Mouse (Mus musculus): Measurements from ENCODE around the gene Kctd12b. TPM values are rescaled to one million over a fixed set of nuclear protein-coding genes. Genes with fewer than 3 reads are reported as not detected.
"Not testable (repeated sequence)": the region's sequence is repeated elsewhere in the genome, so short reads cannot be mapped to it uniquely, and the experiment has no call there.

Gene Kctd12b
- 5.0 and 5.1 TPM in 2 replicates for polyA plus RNA-seq (2015; fragmentation: Nextera tagmentation; extraction: Ambion mirVana)

- H3K27ac ChIP-seq, result peak within 1 kb of the TSS; percentile 67
- ATAC-seq, result peak; percentile 62; the same call in 1 of the 2 replicates
- no peaks in the 10 kb centered on the region for H3K9me3 ChIP-seq
- no peak within 1 kb of the TSS for H3K9ac ChIP-seq
- WGBS, result 28% methylated on average over 11 of the region's 11 CpGs
- H3K4me3 ChIP-seq (replicated peaks), result peak within 1 kb of the TSS; percentile 31
- H3K4me1 ChIP-seq (replicated peaks), result no peaks in the 10 kb centered on the region
- peak within 1 kb of the TSS; percentile 35 for H3K4me2 ChIP-seq (replicated peaks)
- no peaks in the 10 kb centered on the region for H3K27me3 ChIP-seq (replicated peaks)
- no peaks in the 10 kb centered on the region for H3K36me3 ChIP-seq
These were observed at the start of gene Kctd12b for GRCm38 (mm10) chrX:153695782-153696395. Gene Kctd12b, minus strand, starts transcription at chrX:153696391.

- Histone ChIP-seq H3K36me3 (no peaks in the 10 kb centered on the region), H3K27ac (no peak overlapping the region), H3K9ac (no peak overlapping the region), H3K9me3 (no peaks in the 10 kb centered on the region), H3K4me1 (replicated peaks) (no peaks in the 10 kb centered on the region), H3K4me3 (replicated peaks) (no peak overlapping the region), H3K27me3 (replicated peaks) (no peaks in the 10 kb centered on the region), H3K4me2 (replicated peaks) (no peak overlapping the region)
- no peak for ATAC-seq
- 89% methylated on average over 3 of the region's 3 CpGs for WGBS
These were observed 46.3 kb upstream of the Kctd12b start for GRCm38 (mm10) chrX:153742493-153742892.

- no peaks in the 10 kb centered on the region for H3K9me3 ChIP-seq
- no peak for ATAC-seq
These were observed 39.5 kb upstream of the Kctd12b start for GRCm38 (mm10) chrX:153735697-153736096.

GRCm38 (mm10) chrX:153724400-153724799 lies 28.2 kb upstream of the Kctd12b start:
- WGBS, result 45% methylated on average over 3 of the region's 3 CpGs
- no peak overlapping the region for H3K27ac ChIP-seq
- no peak overlapping the region for H3K9ac ChIP-seq
- no peaks in the 10 kb centered on the region for H3K4me1 ChIP-seq (replicated peaks)
- peak overlapping the region; percentile 50 for H3K4me2 ChIP-seq (replicated peaks)
- peak overlapping the region; percentile 31 for H3K4me3 ChIP-seq (replicated peaks)
- H3K27me3 ChIP-seq (replicated peaks), result no peaks in the 10 kb centered on the region
- no peaks in the 10 kb centered on the region for H3K36me3 ChIP-seq
- no peak for ATAC-seq
- H3K9me3 ChIP-seq, result no peaks in the 10 kb centered on the region

More at GRCm38 (mm10) chrX:153735697-153736096, 39.5 kb upstream of the Kctd12b start:
- WGBS, result 67% methylated on average over 4 of the region's 4 CpGs
- no peaks in the 10 kb centered on the region for H3K27me3 ChIP-seq (replicated peaks)
- H3K4me3 ChIP-seq (replicated peaks), result no peak overlapping the region
- no peaks in the 10 kb centered on the region for H3K36me3 ChIP-seq
- no peak overlapping the region for H3K9ac ChIP-seq
- H3K4me1 ChIP-seq (replicated peaks), result no peaks in the 10 kb centered on the region
- no peak overlapping the region for H3K4me2 ChIP-seq (replicated peaks)
- H3K27ac ChIP-seq, result no peak overlapping the region

- Histone ChIP-seq H3K9ac (peak within 1 kb of the TSS; percentile 53), H3K36me3 (no peaks in the 10 kb centered on the region), H3K9me3 (no peaks in the 10 kb centered on the region), H3K4me2 (replicated peaks) (peak within 1 kb of the TSS; percentile 55), H3K27ac (peak within 1 kb of the TSS; percentile 70), H3K4me1 (replicated peaks) (no peaks in the 10 kb centered on the region), H3K27me3 (replicated peaks) (no peaks in the 10 kb centered on the region), H3K4me3 (replicated peaks) (peak within 1 kb of the TSS; percentile 52)
- 12% methylated on average over 32 of the region's 32 CpGs for WGBS
- peak; percentile 98 for ATAC-seq
These were observed 27.1 kb upstream of the Kctd12b start, which contains the start of gene Nbdy for GRCm38 (mm10) chrX:153723110-153723916. Gene Nbdy, plus strand, starts transcription at chrX:153723590.

GRCm38 (mm10) chrX:153719602-153720001 lies 23.4 kb upstream of the Kctd12b start:
- Histone ChIP-seq H3K27ac (no peak overlapping the region), H3K4me3 (replicated peaks) (no peak overlapping the region), H3K4me1 (replicated peaks) (no peaks in the 10 kb centered on the region), H3K4me2 (replicated peaks) (no peak overlapping the region), H3K27me3 (replicated peaks) (no peaks in the 10 kb centered on the region), H3K9ac (no peak overlapping the region), H3K9me3 (no peaks in the 10 kb centered on the region), H3K36me3 (no peaks in the 10 kb centered on the region)
- 42% methylated on average over 4 of the region's 4 CpGs for WGBS
- no peak for ATAC-seq

GRCm38 (mm10) chrX:153716716-153717115 lies 20.5 kb upstream of the Kctd12b start:
- no peak overlapping the region for H3K9ac ChIP-seq
- no peaks in the 10 kb centered on the region for H3K4me1 ChIP-seq (replicated peaks)
- no peaks in the 10 kb centered on the region for H3K9me3 ChIP-seq
- H3K27ac ChIP-seq, result no peak overlapping the region
- no peaks in the 10 kb centered on the region for H3K36me3 ChIP-seq
- 78% methylated on average over 2 of the region's 2 CpGs for WGBS
- no peak overlapping the region for H3K4me3 ChIP-seq (replicated peaks)
- ATAC-seq, result no peak
- no peaks in the 10 kb centered on the region for H3K27me3 ChIP-seq (replicated peaks)
- no peak overlapping the region for H3K4me2 ChIP-seq (replicated peaks)

GRCm38 (mm10) chrX:153707735-153708134 lies 11.5 kb upstream of the Kctd12b start:
- no peak overlapping the region for H3K4me2 ChIP-seq (replicated peaks)
- no peaks in the 10 kb centered on the region for H3K4me1 ChIP-seq (replicated peaks)
- ATAC-seq, result no peak
- 35% methylated on average over 4 of the region's 4 CpGs for WGBS
- H3K4me3 ChIP-seq (replicated peaks), result no peak overlapping the region
- H3K27me3 ChIP-seq (replicated peaks), result no peaks in the 10 kb centered on the region
- H3K27ac ChIP-seq, result no peak overlapping the region
- H3K9ac ChIP-seq, result no peak overlapping the region
- H3K36me3 ChIP-seq, result no peaks in the 10 kb centered on the region
- no peaks in the 10 kb centered on the region for H3K9me3 ChIP-seq

- no peak for ATAC-seq
- H3K27ac ChIP-seq, result no peak overlapping the region
- no peaks in the 10 kb centered on the region for H3K36me3 ChIP-seq
- H3K27me3 ChIP-seq (replicated peaks), result no peaks in the 10 kb centered on the region
- H3K9me3 ChIP-seq, result no peaks in the 10 kb centered on the region
- H3K4me1 ChIP-seq (replicated peaks), result no peaks in the 10 kb centered on the region
- H3K4me3 ChIP-seq (replicated peaks), result no peak overlapping the region
- no peak overlapping the region for H3K9ac ChIP-seq
- H3K4me2 ChIP-seq (replicated peaks), result no peak overlapping the region
- 83% methylated on average over 3 of the region's 3 CpGs for WGBS
These were observed 4.3 kb upstream of the Kctd12b start for GRCm38 (mm10) chrX:153700463-153700862.

GRCm38 (mm10) chrX:153668233-153668632 lies 28.0 kb downstream of the Kctd12b start:
- H3K4me1 ChIP-seq (replicated peaks); H3K27me3 ChIP-seq (replicated peaks); H3K27ac ChIP-seq; ATAC-seq; H3K36me3 ChIP-seq; H3K9ac ChIP-seq; H3K9me3 ChIP-seq; H3K4me3 ChIP-seq (replicated peaks); H3K4me2 ChIP-seq (replicated peaks): not testable (repeated sequence)
- WGBS, result 65% methylated on average over 2 of the region's 2 CpGs

- Histone ChIP-seq H3K4me3 (replicated peaks) (no peak overlapping the region), H3K9me3 (no peaks in the 10 kb centered on the region), H3K4me1 (replicated peaks) (no peaks in the 10 kb centered on the region), H3K27ac (no peak overlapping the region), H3K9ac (no peak overlapping the region), H3K4me2 (replicated peaks) (no peak overlapping the region), H3K36me3 (no peaks in the 10 kb centered on the region), H3K27me3 (replicated peaks) (no peaks in the 10 kb centered on the region)
- 64% methylated on average over 3 of the region's 3 CpGs for WGBS
- ATAC-seq, result no peak
These were observed 31.3 kb downstream of the Kctd12b start for GRCm38 (mm10) chrX:153664903-153665302.

- H3K4me1 ChIP-seq (replicated peaks), result no peaks in the 10 kb centered on the region
- no peak overlapping the region for H3K27ac ChIP-seq
- H3K9ac ChIP-seq, result no peak overlapping the region
- H3K36me3 ChIP-seq, result no peaks in the 10 kb centered on the region
- H3K9me3 ChIP-seq, result no peaks in the 10 kb centered on the region
- no peak overlapping the region for H3K4me2 ChIP-seq (replicated peaks)
- WGBS, result 65% methylated on average over 3 of the region's 3 CpGs
- no peak for ATAC-seq
- H3K4me3 ChIP-seq (replicated peaks), result no peak overlapping the region
- H3K27me3 ChIP-seq (replicated peaks), result no peaks in the 10 kb centered on the region
These were observed 39.2 kb downstream of the Kctd12b start for GRCm38 (mm10) chrX:153656949-153657348.
